Mouse (Mus musculus): ENCODE data around the gene Tas2r131. TPM values are rescaled to one million over a fixed set of nuclear protein-coding genes. Genes with fewer than 3 reads are reported as not detected.
"Not testable (repeated sequence)": the region's sequence is repeated elsewhere in the genome, so short reads cannot be mapped to it uniquely, and the experiment has no call there.

Gene Tas2r131
- polyA plus RNA-seq (2015; fragmentation: Nextera tagmentation; extraction: Ambion mirVana) = not detected in 2 replicates

DNA sequence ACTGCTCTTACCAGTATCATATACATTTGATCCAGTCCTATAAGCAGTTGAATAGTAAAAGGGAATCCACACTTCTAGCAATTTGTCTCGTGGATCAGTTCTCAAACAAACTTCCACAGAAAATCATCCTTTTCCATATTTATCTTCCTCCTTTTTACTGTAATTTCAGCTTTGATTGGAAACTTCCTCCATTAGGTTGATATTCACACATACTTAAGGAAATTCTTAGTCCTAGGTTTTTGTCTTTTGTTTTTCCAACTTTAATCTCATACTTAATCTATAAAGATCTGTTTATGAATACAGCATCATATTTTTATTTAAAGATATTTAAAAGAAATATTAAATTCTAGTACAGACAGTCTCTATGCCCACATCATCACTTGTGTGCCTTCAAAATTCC, at the start of gene Tas2r131:
Tas2r131 (minus strand) TSS at position 101 of the 400 bp plus-strand sequence.
- H3K36me3 ChIP-seq (ENCODE audit: control insufficient read depth, insufficient read depth) = no peaks in the 10 kb centered on the region
- H3K9ac ChIP-seq (replicated peaks; ENCODE audit: low read depth, low read length) = no peak within 1 kb of the TSS
- H3K27ac ChIP-seq (ENCODE audit: low read length) = no peak within 1 kb of the TSS
- no peak within 1 kb of the TSS for H3K4me3 ChIP-seq (replicated peaks; ENCODE audit: low read length)
- H3K27me3 ChIP-seq (replicated peaks; ENCODE audit: control insufficient read depth, insufficient read depth, low read length) = no peaks in the 10 kb centered on the region
- no peaks in the 10 kb centered on the region for H3K4me1 ChIP-seq (replicated peaks; ENCODE audit: control insufficient read depth, insufficient read depth, low read length)
- no peak within 1 kb of the TSS for H3K4me2 ChIP-seq (ENCODE audit: low read length)
- 75% methylated on average over 1 of the region's 1 CpGs for WGBS
- no peaks in the 10 kb centered on the region for H3K9me3 ChIP-seq (ENCODE audit: control insufficient read depth, low read length)
- ATAC-seq = no peak

DNA sequence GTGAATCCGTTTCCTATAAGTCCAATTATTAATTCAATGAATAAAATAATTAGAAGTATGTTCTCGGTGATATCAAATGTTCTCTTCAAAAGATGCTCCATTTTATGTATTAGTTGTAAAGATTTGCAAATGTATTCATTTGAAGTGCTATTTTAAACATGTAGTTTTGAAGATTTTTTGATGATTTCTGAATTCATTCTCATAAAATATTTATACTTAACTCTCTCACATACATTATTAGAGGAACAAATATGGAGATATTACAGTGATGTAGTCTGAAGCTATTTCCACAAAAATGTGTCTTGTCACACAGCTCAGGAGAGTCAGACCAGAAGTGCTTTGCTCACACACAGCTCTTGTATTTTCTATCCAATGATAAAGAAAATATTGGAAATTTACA, 23.1 kb upstream of the Tas2r131 start, which contains the start of gene Tas2r109:
Tas2r109 (minus strand) TSS at position 101 of the 400 bp plus-strand sequence.
- no peak for ATAC-seq
- 72% methylated on average over 2 of the region's 2 CpGs for WGBS
- Histone ChIP-seq H3K9me3 (ENCODE audit: control insufficient read depth, low read length) (no peaks in the 10 kb centered on the region), H3K9ac (replicated peaks; ENCODE audit: low read depth, low read length) (no peak within 1 kb of the TSS), H3K4me3 (replicated peaks; ENCODE audit: low read length) (no peak within 1 kb of the TSS), H3K4me1 (replicated peaks; ENCODE audit: control insufficient read depth, insufficient read depth, low read length) (no peaks in the 10 kb centered on the region), H3K27me3 (replicated peaks; ENCODE audit: control insufficient read depth, insufficient read depth, low read length) (no peaks in the 10 kb centered on the region), H3K27ac (ENCODE audit: low read length) (no peak within 1 kb of the TSS), H3K36me3 (ENCODE audit: control insufficient read depth, insufficient read depth) (no peaks in the 10 kb centered on the region), H3K4me2 (ENCODE audit: low read length) (no peak within 1 kb of the TSS)

DNA sequence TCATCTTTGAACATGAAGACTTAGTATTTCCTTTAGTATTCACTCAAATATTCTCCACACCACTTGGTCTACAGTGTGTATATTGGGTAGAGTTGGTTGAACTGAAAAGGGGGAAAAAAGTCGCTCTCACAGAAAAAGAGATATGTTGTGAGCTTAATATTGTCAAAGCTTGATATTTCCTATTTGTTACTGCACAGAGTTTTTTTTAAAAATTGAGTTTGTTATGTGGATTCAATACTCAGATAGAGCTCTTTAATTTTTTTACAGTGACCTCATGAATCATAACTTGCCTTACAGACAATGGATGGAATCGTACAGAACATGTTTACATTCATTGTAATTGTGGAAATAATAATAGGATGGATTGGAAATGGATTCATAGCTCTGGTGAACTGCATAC, 6.9 kb downstream of the Tas2r131 start, which contains the start of gene Tas2r129:
Tas2r129 (plus strand) TSS at position 301 of the 400 bp plus-strand sequence.
- no peak within 1 kb of the TSS for H3K9ac ChIP-seq (replicated peaks; ENCODE audit: low read depth, low read length)
- H3K36me3 ChIP-seq (ENCODE audit: control insufficient read depth, insufficient read depth) = no peaks in the 10 kb centered on the region
- no peak within 1 kb of the TSS for H3K4me2 ChIP-seq (ENCODE audit: low read length)
- no peak within 1 kb of the TSS for H3K4me3 ChIP-seq (replicated peaks; ENCODE audit: low read length)
- H3K27ac ChIP-seq (ENCODE audit: low read length) = no peak within 1 kb of the TSS
- ATAC-seq = no peak
- no peaks in the 10 kb centered on the region for H3K9me3 ChIP-seq (ENCODE audit: control insufficient read depth, low read length)
- no peaks in the 10 kb centered on the region for H3K27me3 ChIP-seq (replicated peaks; ENCODE audit: control insufficient read depth, insufficient read depth, low read length)
- H3K4me1 ChIP-seq (replicated peaks; ENCODE audit: control insufficient read depth, insufficient read depth, low read length) = no peaks in the 10 kb centered on the region
- WGBS = 87% methylated on average over 2 of the region's 2 CpGs

- not testable (repeated sequence) for ATAC-seq; H3K27ac ChIP-seq (ENCODE audit: low read length); H3K9ac ChIP-seq (replicated peaks; ENCODE audit: low read depth, low read length); H3K4me2 ChIP-seq (ENCODE audit: low read length); H3K4me1 ChIP-seq (replicated peaks; ENCODE audit: control insufficient read depth, insufficient read depth, low read length); H3K4me3 ChIP-seq (replicated peaks; ENCODE audit: low read length); H3K9me3 ChIP-seq (ENCODE audit: control insufficient read depth, low read length); H3K27me3 ChIP-seq (replicated peaks; ENCODE audit: control insufficient read depth, insufficient read depth, low read length); H3K36me3 ChIP-seq (ENCODE audit: control insufficient read depth, insufficient read depth)
Measured at GRCm38 (mm10) chr6:132941376-132941775, 16.3 kb downstream of the Tas2r131 start.

DNA sequence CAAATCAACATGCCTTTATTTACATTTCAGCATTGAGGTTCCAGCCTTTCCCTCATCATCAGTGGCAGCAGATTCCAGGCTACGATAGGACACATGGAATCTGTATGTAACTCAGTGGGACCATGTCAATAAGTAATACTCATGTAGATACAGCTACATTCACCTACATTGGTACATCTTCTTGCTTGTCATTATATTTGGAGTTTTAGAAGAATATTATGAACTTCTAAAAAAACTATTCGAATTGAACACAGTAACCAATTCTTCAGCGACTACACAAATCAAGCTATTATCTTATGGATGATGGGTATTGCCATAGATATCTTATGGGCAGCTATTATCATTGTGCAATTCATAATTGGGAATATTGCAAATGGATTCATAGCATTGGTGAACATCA, 48.4 kb downstream of the Tas2r131 start, which contains the start of gene Tas2r125:
Tas2r125 (plus strand) TSS at position 301 of the 400 bp plus-strand sequence.
- Histone ChIP-seq H3K4me3 (replicated peaks; ENCODE audit: low read length) (no peak within 1 kb of the TSS), H3K27me3 (replicated peaks; ENCODE audit: control insufficient read depth, insufficient read depth, low read length) (no peaks in the 10 kb centered on the region)
- WGBS = 83% methylated on average over 3 of the region's 3 CpGs

More for the DNA sequence above, 48.4 kb downstream of the Tas2r131 start, which contains the start of gene Tas2r125:
- Histone ChIP-seq H3K4me1 (replicated peaks; ENCODE audit: control insufficient read depth, insufficient read depth, low read length) (no peaks in the 10 kb centered on the region), H3K9me3 (ENCODE audit: control insufficient read depth, low read length) (no peaks in the 10 kb centered on the region), H3K27ac (ENCODE audit: low read length) (no peak within 1 kb of the TSS), H3K9ac (replicated peaks; ENCODE audit: low read depth, low read length) (no peak within 1 kb of the TSS), H3K4me2 (ENCODE audit: low read length) (no peak within 1 kb of the TSS), H3K36me3 (ENCODE audit: control insufficient read depth, insufficient read depth) (no peaks in the 10 kb centered on the region)
- ATAC-seq = no peak

Other genes with a start within 250 kb of the Tas2r131 start
- not detected in 2 replicates for gene Tas2r122, start 246.0 kb downstream of the Tas2r131 start, polyA plus RNA-seq (2015; fragmentation: Nextera tagmentation; extraction: Ambion mirVana)
- gene Tas2r115, start 219.9 kb downstream of the Tas2r131 start, polyA plus RNA-seq (2015; fragmentation: Nextera tagmentation; extraction: Ambion mirVana) = not detected in 2 replicates
- gene Tas2r124, start 203.2 kb downstream of the Tas2r131 start, polyA plus RNA-seq (2015; fragmentation: Nextera tagmentation; extraction: Ambion mirVana) = not detected in 2 replicates
- not detected in 2 replicates for gene Tas2r102, start 195.8 kb downstream of the Tas2r131 start, polyA plus RNA-seq (2015; fragmentation: Nextera tagmentation; extraction: Ambion mirVana)
- not detected in 2 replicates for gene Tas2r136, start 179.8 kb downstream of the Tas2r131 start, polyA plus RNA-seq (2015; fragmentation: Nextera tagmentation; extraction: Ambion mirVana)
- gene Tas2r117, start 155.1 kb downstream of the Tas2r131 start, polyA plus RNA-seq (2015; fragmentation: Nextera tagmentation; extraction: Ambion mirVana) = not detected in 2 replicates
- not detected in 2 replicates for gene Tas2r123, start 110.8 kb downstream of the Tas2r131 start, polyA plus RNA-seq (2015; fragmentation: Nextera tagmentation; extraction: Ambion mirVana)
- gene Tas2r116, start 102.5 kb downstream of the Tas2r131 start, polyA plus RNA-seq (2015; fragmentation: Nextera tagmentation; extraction: Ambion mirVana) = not detected in 2 replicates
- gene Tas2r110, start 89.9 kb downstream of the Tas2r131 start, polyA plus RNA-seq (2015; fragmentation: Nextera tagmentation; extraction: Ambion mirVana) = not detected in 2 replicates
- gene Tas2r113, start 64.9 kb downstream of the Tas2r131 start, polyA plus RNA-seq (2015; fragmentation: Nextera tagmentation; extraction: Ambion mirVana) = not detected in 2 replicates
- not detected in 2 replicates for gene Tas2r125, start 48.3 kb downstream of the Tas2r131 start, polyA plus RNA-seq (2015; fragmentation: Nextera tagmentation; extraction: Ambion mirVana)
- not detected in 2 replicates for gene Tas2r129, start 6.8 kb downstream of the Tas2r131 start, polyA plus RNA-seq (2015; fragmentation: Nextera tagmentation; extraction: Ambion mirVana)
- gene Tas2r109, start 23.0 kb upstream of the Tas2r131 start, polyA plus RNA-seq (2015; fragmentation: Nextera tagmentation; extraction: Ambion mirVana) = not detected in 2 replicates
- not detected in 2 replicates for gene Tas2r103, start 79.2 kb upstream of the Tas2r131 start, polyA plus RNA-seq (2015; fragmentation: Nextera tagmentation; extraction: Ambion mirVana)
- not detected in 2 replicates for gene Tas2r140, start 97.9 kb upstream of the Tas2r131 start, polyA plus RNA-seq (2015; fragmentation: Nextera tagmentation; extraction: Ambion mirVana)
- 92.2 and 105 TPM in 2 replicates for gene Smim10l1, start 147.0 kb upstream of the Tas2r131 start, polyA plus RNA-seq (2015; fragmentation: Nextera tagmentation; extraction: Ambion mirVana)